Mouse (Mus musculus) R1 (cell line): ENCODE measurements around the gene Cspg5.

ENCODE experiments used
- DNase-seq: peaks from one replicate; pipeline ENCODE4 v3.0.0-alpha.2; 2018; ENCODE audit warnings: low read depth, low spot score

Cspg5 gene

GRCm38 (mm10) chr9:110243221-110243833 lies at the start of gene Cspg5:
TSS of gene Cspg5 (plus strand) at chr9:110243783.
- DNase-seq: no peak

- no peak for DNase-seq
Observed at GRCm38 (mm10) chr9:110199870-110200269, 43.7 kb upstream of the Cspg5 start.

- peak; percentile 97 for DNase-seq
Observed at GRCm38 (mm10) chr9:110205526-110206404, 37.8 kb upstream of the Cspg5 start.

- DNase-seq: no peak
Observed at GRCm38 (mm10) chr9:110206437-110206836, 37.1 kb upstream of the Cspg5 start.

- no peak for DNase-seq
Observed at GRCm38 (mm10) chr9:110208265-110208664, 35.3 kb upstream of the Cspg5 start.

GRCm38 (mm10) chr9:110208967-110209366 lies 34.6 kb upstream of the Cspg5 start:
- DNase-seq: no peak

GRCm38 (mm10) chr9:110224273-110224672 lies 19.3 kb upstream of the Cspg5 start:
- DNase-seq: no peak

- no peak for DNase-seq
Observed at GRCm38 (mm10) chr9:110226191-110226590, 17.4 kb upstream of the Cspg5 start.

- no peak for DNase-seq
Observed at GRCm38 (mm10) chr9:110228671-110229070, 14.9 kb upstream of the Cspg5 start.

- no peak for DNase-seq
Observed at GRCm38 (mm10) chr9:110229112-110229511, 14.5 kb upstream of the Cspg5 start.

GRCm38 (mm10) chr9:110229566-110230248 lies 13.9 kb upstream of the Cspg5 start:
- peak; percentile 49 for DNase-seq

GRCm38 (mm10) chr9:110230395-110231071 lies 13.1 kb upstream of the Cspg5 start:
- peak; percentile 70 for DNase-seq

GRCm38 (mm10) chr9:110234962-110235361 lies 8.6 kb upstream of the Cspg5 start:
- DNase-seq: no peak

- peak; percentile 63 for DNase-seq
Observed at GRCm38 (mm10) chr9:110244567-110244888, 945 bp downstream of the Cspg5 start.

- DNase-seq: peak; percentile 50
Observed at GRCm38 (mm10) chr9:110244889-110245589, 1.5 kb downstream of the Cspg5 start.

- peak; percentile 92 for DNase-seq
Observed at GRCm38 (mm10) chr9:110245590-110246320, 2.2 kb downstream of the Cspg5 start.

GRCm38 (mm10) chr9:110246321-110246640 lies 2.7 kb downstream of the Cspg5 start:
- DNase-seq: no peak

GRCm38 (mm10) chr9:110247049-110247448 lies 3.5 kb downstream of the Cspg5 start:
- DNase-seq: no peak

- peak; percentile 89 for DNase-seq
Observed at GRCm38 (mm10) chr9:110248861-110249260, 5.3 kb downstream of the Cspg5 start.

GRCm38 (mm10) chr9:110249823-110250543 lies 6.4 kb downstream of the Cspg5 start:
- DNase-seq: peak; percentile 98
